Mouse (Mus musculus) telencephalon, adult 2 months (tissue): ENCODE results near the gene Fyttd1.
"Not testable (repeated sequence)": the region's sequence is repeated elsewhere in the genome, so short reads cannot be mapped to it uniquely, and the experiment has no call there.

Source experiments
- DNase-seq: peaks from one replicate; pipeline ENCODE4 v3.0.0-alpha.2; 2011; ENCODE audit warnings: low read depth, low spot score

Fyttd1 gene

DNA sequence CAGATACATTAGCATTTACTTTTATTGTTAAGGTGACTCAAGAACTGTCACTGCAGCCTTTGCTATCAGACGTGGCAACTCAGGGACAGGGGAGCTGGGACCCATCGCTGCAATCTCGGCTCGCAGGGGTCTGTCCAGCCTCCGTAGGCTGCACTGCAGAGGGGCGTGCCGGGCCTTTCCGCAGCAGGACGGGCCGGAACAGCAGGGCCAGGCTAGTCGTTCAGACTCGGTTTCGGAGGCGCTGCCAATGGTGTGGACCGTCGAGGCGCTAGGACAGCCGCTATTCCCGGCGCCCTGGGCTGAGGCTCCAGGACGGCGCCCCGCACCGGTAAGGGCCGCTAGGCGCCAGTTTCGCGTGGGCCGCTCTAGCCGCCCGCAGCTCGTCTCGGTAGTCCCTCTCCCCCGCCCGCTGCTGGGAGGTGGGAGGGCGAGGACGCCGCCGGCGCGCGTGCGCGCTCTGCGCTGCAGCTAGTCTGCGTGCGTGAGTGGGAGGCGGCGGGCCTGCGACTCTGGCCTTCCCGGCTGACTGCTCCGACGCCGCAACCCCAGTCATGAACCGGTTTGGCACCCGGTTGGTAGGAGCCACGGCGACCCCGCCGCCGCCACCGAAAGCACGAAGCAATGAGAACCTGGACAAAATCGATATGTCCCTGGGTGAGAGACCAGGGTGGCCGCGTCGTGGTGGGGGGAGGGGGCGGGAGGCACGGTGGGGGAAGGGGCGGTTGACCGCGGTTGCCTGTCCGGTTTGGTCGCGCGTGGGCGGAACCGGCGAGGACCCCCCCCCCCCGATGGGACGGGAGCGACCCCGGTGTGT, at the start of gene Fyttd1, which contains the start of gene Rubcn:
Gene Fyttd1, plus strand, starts transcription at position 158 of the 814 bp plus-strand sequence.
Gene Rubcn, minus strand, starts transcription at position 424 of the 814 bp plus-strand sequence.
- peak; percentile 93 for DNase-seq

GRCm38 (mm10) chr16:32829104-32829503, 48.2 kb upstream of the Fyttd1 start:
- DNase-seq: no peak

- DNase-seq: peak; percentile 19
Observed at GRCm38 (mm10) chr16:32831501-32831900, 45.8 kb upstream of the Fyttd1 start.

- DNase-seq: no peak
Observed at GRCm38 (mm10) chr16:32847103-32847502, 30.2 kb upstream of the Fyttd1 start.

GRCm38 (mm10) chr16:32849042-32849830, 28.1 kb upstream of the Fyttd1 start:
- no peak for DNase-seq

- no peak for DNase-seq
Observed at GRCm38 (mm10) chr16:32853492-32854049, 23.7 kb upstream of the Fyttd1 start.

- peak; percentile 87 for DNase-seq
Observed at GRCm38 (mm10) chr16:32854050-32854571, 23.2 kb upstream of the Fyttd1 start.

- no peak for DNase-seq
Observed at GRCm38 (mm10) chr16:32856751-32857150, 20.5 kb upstream of the Fyttd1 start.

GRCm38 (mm10) chr16:32858356-32858755, 18.9 kb upstream of the Fyttd1 start:
- DNase-seq: no peak

DNA sequence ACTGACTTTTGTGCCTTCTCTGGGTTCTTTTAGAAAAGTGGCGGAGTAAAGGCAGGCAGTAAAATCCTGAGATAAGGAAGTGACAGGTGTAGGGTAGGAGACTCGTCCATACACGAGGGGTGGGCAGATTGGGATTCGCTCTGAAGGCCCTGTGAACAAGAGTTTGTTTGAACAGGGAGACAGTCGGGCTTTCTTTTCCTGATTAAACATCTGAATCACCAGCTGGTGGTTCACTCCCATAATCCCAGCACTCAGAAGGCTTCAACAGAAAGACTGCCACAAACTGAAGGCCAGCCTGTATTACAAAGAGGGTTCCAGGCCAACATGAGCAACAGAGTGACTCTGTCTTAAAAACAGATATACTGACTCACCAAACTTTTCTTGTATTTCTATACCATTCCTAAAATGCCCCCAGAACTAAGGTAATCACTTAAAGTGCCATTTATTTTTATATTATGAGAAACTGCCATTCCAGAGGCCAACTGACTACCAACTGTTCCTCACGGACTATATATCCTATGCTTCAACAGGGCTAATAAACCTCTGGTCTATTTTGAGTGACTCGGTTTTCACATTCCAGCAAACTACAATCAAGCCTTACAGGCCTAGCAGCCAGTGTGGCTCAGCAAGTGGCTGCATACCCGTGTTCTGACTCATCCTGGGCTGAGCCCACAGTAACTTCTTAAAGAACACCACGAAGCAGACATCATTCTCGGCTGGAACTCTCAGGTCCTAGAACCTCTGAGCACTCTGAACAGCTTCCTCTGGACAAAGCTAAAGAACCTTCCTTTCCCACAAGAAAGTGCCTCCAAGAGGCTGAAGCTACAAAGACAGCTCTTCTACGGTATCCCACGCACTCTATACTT, 18.3 kb upstream of the Fyttd1 start:
- no peak for DNase-seq

GRCm38 (mm10) chr16:32861813-32862385, 15.4 kb upstream of the Fyttd1 start:
- no peak for DNase-seq

- no peak for DNase-seq
Observed at GRCm38 (mm10) chr16:32865401-32865800, 11.9 kb upstream of the Fyttd1 start.

DNA sequence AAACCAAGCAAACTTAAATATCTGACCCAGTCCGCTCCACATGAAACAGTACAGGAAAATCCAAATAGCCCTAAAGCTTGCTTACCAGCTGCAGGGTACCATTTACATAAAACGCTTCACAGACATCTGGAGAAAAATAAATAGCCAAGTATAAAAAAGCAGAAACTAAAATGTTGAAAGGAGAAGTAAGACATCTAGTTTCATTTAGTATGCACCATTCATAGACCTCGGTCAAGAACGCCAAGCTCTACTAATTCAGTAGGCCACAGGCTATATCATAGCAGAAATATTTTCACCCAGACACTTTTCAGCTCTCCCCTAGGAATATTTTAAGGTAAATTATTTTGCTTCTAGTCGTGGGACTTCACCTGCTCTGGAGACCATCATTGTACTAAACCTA, 10.6 kb upstream of the Fyttd1 start:
- DNase-seq: no peak

- DNase-seq: peak; percentile 97
Observed at GRCm38 (mm10) chr16:32867919-32868552, 9.3 kb upstream of the Fyttd1 start.

DNA sequence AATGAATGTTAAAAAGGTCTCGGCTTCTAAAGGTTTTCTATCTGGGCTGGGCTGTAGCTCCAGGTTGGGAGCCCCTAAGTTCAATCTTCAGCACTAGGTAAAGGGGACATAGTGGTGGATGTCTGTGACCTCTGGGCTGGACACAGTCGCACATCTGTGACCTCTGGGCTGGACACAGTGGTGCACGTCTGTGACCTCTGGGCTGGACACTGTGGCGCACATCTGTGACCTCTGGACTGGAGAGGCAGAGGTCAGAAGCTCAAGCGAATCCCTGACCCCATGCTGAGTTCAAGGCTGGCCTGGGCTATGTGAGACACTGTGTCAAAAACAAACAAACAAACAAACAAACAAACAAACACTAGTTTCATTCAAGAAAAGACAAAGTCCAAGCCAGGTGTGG, 7.1 kb upstream of the Fyttd1 start:
- no peak for DNase-seq

DNA sequence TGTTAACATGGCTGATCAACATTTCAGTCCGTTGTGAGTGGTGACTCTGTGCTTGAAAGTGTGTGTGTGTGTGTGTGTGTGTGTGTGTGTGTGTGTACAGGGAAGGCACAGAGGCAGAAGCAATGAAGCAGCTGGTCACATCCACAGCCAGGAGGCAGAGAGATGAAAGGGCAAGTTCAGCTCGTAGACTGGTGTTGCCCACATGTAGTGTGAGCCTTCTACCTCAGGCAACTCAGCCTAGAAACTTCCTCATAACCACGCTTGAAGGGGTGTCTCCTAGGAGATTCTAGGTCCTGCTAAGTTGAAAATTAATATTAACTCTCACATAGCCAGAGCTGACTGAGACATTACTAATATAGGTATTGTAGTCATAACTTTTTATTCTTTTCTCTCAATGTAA, 3.9 kb upstream of the Fyttd1 start:
- no peak for DNase-seq

DNA sequence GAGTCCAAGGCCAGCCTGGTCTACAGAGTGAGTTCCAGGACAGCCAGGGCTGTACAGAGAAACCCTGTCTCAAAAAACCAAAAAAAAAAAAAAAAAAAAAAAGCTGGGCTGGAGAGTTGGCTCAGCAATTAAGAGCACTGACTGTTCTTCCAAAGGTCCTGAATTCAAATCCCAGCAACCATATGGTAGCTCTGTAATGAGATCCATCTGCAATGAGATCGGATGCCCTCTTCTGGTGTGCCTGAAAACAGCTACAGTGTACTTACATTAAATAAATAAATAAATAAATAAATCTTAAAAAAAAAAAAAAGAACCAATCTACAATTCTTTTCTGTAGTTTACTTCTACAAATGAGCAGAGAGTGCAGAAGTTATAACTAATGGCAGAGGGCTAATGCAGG, 2.0 kb upstream of the Fyttd1 start:
- DNase-seq: not testable (repeated sequence)

DNA sequence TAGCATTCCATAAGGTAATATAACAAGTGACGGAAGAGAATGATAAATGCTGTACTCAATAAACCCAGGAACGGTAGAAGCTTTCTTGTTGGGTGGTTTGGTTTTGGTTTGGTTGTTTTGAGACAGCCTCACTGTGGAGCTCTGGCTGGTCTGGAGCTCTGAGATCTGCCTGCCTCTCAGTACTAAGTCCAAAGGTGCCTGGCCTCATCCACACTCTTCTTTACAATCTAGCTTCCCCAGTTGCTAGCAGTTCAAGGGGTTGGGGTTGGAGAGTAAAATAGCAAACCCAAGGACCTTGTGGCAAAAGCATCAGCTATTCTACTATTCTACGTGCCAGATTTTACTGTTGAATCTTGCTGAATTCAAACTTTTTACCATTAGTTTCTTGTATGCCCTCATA, 1.5 kb upstream of the Fyttd1 start:
- DNase-seq: no peak

DNA sequence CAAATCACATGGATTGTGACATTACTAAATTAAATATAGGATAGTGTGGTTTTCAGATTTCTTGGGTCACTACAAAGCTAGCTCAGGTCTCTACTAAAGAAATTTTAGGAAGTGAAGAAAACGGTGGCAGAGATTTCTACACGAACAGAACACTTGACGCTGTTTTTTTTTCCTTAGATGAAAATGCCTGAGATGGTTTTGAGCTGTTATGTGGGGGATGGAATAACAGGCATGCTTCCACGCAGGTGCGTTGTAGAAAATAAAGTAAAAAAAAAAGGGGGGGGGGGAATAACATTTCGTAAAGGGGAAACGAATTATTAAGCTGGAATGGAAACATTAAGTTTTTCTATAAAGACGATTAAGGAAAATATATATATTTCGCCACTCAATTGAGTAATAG, 469 bp upstream of the Fyttd1 start:
- no peak for DNase-seq

GRCm38 (mm10) chr16:32878157-32878598, 878 bp downstream of the Fyttd1 start:
- no peak for DNase-seq
